Mouse (Mus musculus) cortical plate, adult 2 months (tissue): ENCODE data around the gene Lmf1. TPM values are rescaled to one million over a fixed set of nuclear protein-coding genes. Genes with fewer than 3 reads are reported as not detected.

ENCODE experiments used
- H3K27ac ChIP-seq: fragments of 200-500 bp; 2 replicates; pipeline ENCODE4 v1.5.1; 2012; ENCODE audit warnings: low read length, control low read depth, inconsistent platforms; ENCODE audit not compliant: insufficient read depth
- H3K4me1 ChIP-seq: fragments of 200-500 bp; 2 replicates; pipeline ENCODE4 v1.6.1; 2011; ENCODE audit warnings: low read length; ENCODE audit not compliant: control insufficient read depth, insufficient read depth
- H3K4me3 ChIP-seq: fragments of 200-500 bp; 2 replicates; pipeline ENCODE4 v1.5.1; 2011; ENCODE audit warnings: mild to moderate bottlenecking, low read length, control low read depth; ENCODE audit not compliant: insufficient read depth
- CTCF ChIP-seq: fragments of 200-500 bp; IDR thresholded peaks from 2 replicates; pipeline ENCODE4 v1.5.1; 2011; ENCODE audit warnings: mild to moderate bottlenecking, control low read depth, low read length; ENCODE audit not compliant: insufficient read depth; ENCODE audit errors: extremely low read depth
- POLR2A ChIP-seq: fragments of 200-500 bp; IDR thresholded peaks from 2 replicates; pipeline ENCODE4 v1.6.1; 2011; ENCODE audit warnings: mild to moderate bottlenecking, low read length, control low read depth; ENCODE audit not compliant: insufficient read depth; ENCODE audit errors: extremely low read depth
- polyA plus RNA-seq: library from polyadenylated mRNA; depleted of rRNA; stranded (reverse); fragments of >200 nt; gene quantifications from 2 replicates; pipeline ENCODE4 v1.2.3, GENCODE M21; 2012

The Lmf1 gene
- polyA plus RNA-seq, 1 experiment: 17.9 TPM

DNA sequence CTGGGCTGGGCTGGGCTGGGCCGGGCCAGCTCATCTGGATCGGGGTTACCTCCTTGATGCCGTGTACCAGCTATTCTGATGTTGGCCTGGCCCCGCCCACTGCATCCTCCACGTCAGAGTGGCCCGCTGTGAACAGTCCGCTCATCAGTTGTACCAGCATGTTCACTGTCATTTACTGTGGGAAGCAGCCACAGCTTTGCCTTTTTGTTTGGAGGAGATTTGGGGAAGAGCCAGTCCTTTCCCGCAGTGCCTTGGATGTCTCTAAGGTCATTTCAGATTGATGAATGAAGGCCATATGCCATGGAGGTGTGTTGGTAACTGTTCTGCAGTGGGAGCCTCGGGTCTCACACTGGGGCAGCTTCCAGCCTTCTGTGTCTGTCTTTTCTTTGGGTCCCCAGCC, 33.7 kb downstream of the Lmf1 start:
- no peak for TF ChIP-seq CTCF
- TF ChIP-seq POLR2A: no peak
- Histone ChIP-seq H3K4me1 (peaks cover 4% of the 10 kb centered on the region), H3K4me3 (no peak overlapping the region), H3K27ac (no peak overlapping the region)

GRCm38 (mm10) chr17:25613323-25613722, 34.4 kb downstream of the Lmf1 start:
- Histone ChIP-seq H3K27ac (no peak overlapping the region), H3K4me1 (peaks cover 6% of the 10 kb centered on the region), H3K4me3 (no peak overlapping the region)
- TF ChIP-seq CTCF: no peak

DNA sequence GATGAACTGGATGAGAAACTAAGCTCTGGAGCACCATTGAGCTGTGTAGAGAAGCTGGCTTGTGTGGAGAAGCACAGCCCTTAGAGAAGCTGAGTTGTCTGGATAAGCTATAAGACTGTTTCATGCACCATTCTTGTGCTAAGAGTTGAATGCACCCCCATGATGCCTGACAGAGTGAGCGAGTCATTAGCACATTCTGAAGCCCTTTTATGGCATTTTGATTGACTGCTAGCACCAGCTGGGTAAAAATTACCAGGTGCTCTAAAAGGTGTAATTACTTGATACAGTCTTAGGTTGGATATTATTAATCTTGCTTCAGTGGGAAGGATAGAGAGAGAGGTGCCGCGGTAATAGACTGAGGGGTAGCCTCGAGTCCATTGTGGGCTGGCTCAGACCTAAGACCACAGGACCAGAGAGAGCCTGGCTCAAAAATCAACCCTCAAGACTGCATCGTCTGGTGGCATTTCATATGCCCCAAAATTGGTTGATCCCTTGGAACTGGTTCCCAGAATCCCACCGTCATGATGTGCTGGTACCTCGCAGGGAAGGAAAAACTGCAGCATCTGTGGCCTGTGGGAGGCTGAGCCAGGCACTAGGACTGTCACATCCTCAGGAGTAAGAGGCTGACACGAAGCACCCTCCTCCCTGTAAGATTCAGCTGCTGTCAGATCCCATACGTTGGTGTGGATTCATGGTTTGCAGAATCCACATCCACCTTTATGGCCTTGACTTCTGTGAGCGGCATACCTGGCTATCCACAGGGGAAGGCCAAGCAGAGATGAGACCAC, 36.0 kb downstream of the Lmf1 start:
- Histone ChIP-seq H3K4me1 (peaks cover 14% of the 10 kb centered on the region), H3K4me3 (no peak overlapping the region), H3K27ac (no peak overlapping the region)
- TF ChIP-seq CTCF (no peak), POLR2A (no peak)

GRCm38 (mm10) chr17:25618508-25619056, 39.7 kb downstream of the Lmf1 start:
- Histone ChIP-seq H3K4me1 (peaks cover 22% of the 10 kb centered on the region), H3K27ac (peak overlapping the region; percentile 21), H3K4me3 (no peak overlapping the region)
- TF ChIP-seq POLR2A (no peak), CTCF (no peak)

DNA sequence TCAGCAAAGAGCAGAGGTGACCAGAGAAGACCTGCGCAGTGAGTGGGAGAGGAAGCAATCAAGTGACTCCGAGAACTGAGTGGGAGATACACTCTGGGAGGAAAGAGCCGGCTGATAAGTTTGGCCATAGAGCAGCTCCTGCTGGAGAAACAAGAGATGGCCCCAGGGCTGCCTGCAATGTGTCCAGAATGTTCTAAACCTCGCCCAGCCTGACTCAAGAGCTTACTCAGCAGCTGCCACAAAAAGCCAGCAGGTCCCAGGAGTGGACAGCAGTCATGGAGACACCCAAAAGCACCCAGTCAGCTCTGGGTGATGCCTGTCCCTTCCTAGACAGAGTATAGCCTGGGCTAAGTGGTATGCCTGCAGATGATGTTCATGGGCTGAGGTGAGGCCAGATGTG, 44.6 kb downstream of the Lmf1 start:
- Histone ChIP-seq H3K27ac (peak overlapping the region; percentile 84), H3K4me1 (peaks cover 31% of the 10 kb centered on the region), H3K4me3 (no peak overlapping the region)
- TF ChIP-seq POLR2A: no peak
- 0 out of 2 replicates have a peak, but pooled peaks have one; percentile 6 for TF ChIP-seq CTCF

DNA sequence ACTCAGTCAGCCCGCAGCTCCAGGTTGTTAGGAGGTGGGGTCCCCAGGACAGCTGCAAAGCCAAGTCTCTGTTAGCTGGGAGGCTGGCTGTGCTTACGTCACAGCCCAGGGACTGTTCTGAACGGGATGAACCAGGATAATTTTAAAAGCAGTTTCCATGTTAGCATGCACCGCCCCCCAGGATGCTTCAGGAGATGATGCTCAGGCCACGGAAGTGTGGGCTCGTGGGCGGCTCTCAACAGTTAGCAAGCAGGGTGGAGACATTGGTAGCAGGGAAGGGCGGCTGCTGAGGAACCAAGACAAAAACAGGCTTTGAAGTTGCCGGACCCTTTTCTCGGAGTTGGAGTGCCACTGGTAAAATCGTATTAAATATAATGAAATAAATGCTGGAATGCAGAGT, 45.0 kb downstream of the Lmf1 start:
- TF ChIP-seq POLR2A: no peak
- no peak for TF ChIP-seq CTCF
- Histone ChIP-seq H3K4me1 (peaks cover 28% of the 10 kb centered on the region), H3K4me3 (no peak overlapping the region), H3K27ac (peak overlapping the region; percentile 84)

GRCm38 (mm10) chr17:25624446-25625119, 45.7 kb downstream of the Lmf1 start:
- Histone ChIP-seq H3K4me3 (no peak overlapping the region), H3K27ac (peak overlapping the region; percentile 32), H3K4me1 (peaks cover 24% of the 10 kb centered on the region)
- no peak for TF ChIP-seq CTCF

DNA sequence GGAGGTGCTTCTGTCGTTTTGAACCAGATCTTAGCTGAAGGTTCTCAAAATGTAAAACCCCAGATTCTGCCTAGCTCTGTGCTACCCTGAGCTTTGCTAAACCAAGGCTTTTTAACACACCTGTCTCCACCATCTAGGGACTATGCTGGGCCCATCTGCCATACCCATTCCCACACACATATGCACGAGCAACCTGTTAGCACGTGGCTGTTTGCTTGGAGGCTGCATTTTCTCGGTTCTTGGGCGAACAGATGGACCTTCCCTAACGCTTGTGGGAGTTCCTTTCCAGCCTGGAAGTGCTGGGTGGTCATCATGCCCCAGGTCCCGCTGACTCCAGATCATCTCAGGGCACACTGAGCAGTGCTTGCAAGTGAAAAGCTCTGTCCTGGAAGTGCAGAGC, 46.4 kb downstream of the Lmf1 start:
- Histone ChIP-seq H3K4me3 (no peak overlapping the region), H3K4me1 (peaks cover 21% of the 10 kb centered on the region), H3K27ac (peak overlapping the region; percentile 32)
- TF ChIP-seq CTCF (no peak), POLR2A (no peak)

DNA sequence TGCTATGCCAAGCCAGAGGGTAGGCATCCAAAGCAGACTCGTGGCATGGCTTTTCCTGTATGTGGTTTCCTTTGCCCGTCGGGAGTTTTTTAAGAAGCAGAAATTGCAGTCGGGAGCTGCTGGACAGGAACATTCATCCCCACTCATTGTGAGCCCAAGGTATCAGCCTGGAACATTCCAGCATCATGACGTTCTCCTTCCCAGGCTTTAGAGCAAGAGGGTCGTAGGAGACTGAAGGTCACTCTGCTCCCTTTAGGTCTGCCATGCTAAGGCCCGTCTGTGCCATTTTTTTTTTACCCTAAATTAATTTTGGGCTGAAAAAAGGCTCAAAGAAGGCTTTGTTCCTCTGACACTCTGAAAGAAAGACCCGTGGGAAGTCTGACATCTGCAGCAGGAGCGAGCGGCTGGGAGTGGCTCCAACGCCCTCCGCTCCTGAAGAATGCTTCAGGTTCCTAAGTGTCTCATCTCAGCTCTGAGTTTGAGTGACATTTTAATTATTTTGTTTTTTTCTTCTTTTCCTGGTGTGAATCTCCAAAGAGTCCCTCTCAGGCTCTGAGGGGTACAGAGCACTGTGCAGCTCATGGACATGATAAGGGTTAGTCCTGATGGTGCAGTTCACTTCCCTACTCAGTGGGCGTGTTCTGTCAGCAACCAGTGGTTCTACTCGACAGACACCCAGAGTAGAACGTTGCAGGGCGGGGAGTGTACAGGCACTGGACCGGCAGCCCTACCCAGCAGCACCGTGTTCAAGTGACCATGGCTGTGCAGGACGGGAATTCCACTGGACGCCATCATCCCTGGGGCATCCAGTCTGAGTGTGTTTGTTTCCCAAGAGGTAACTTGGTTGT, 47.5 kb downstream of the Lmf1 start:
- Histone ChIP-seq H3K27ac (peak overlapping the region; percentile 38), H3K4me3 (no peak overlapping the region), H3K4me1 (peaks cover 21% of the 10 kb centered on the region)
- TF ChIP-seq CTCF (no peak), POLR2A (no peak)
